Mouse (Mus musculus): ENCODE data around the gene Hypk. TPM values are rescaled to one million over a fixed set of nuclear protein-coding genes. Genes with fewer than 3 reads are reported as not detected.

Gene Hypk
- polyA plus RNA-seq, 1 experiment from 2014 or later, result 105 TPM

DNA sequence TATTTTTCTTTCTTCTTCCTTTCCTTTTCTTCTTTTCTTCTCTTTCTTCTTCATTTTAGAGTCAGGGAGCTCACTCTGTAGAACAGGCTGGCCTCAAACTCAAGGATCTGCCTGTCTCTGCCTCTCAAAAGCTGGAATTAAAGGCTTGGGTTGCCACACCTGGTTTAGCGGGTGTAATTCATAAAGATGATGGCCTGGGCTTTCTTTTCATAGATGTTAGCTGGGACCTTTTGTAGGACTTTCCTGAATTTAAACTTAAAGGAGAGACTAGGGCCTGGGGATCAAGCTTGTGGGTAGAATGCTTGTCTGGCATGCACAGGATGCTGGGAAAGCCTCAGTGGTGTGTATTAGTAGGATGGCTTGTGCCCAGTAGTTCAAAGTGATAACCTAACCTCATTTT is 8.9 kb upstream of the Hypk start, which contains the start of gene Ell3:
Gene Ell3 (minus strand): TSS at position 101 of the 400 bp plus-strand sequence.
- H3K4me2 ChIP-seq (ENCODE audit: low read depth, low read length), result no peak within 1 kb of the TSS
- peaks cover 9% of the 10 kb centered on the region; the same call in 1 of the 2 replicates for H3K4me1 ChIP-seq (ENCODE audit: control insufficient read depth, insufficient read depth, low read length)
- 95% methylated on average over 1 of the region's 1 CpGs for WGBS
- no peak within 1 kb of the TSS for H3K9ac ChIP-seq (replicated peaks; ENCODE audit: low read depth, low read length)
- H3K4me3 ChIP-seq (ENCODE audit: low read depth, low read length), result no peak within 1 kb of the TSS
- peaks cover under 1% of the 10 kb centered on the region; the same call in 1 of the 2 replicates for H3K36me3 ChIP-seq (ENCODE audit: control insufficient read depth, insufficient read depth, low read length)
- no peaks in the 10 kb centered on the region for H3K9me3 ChIP-seq (ENCODE audit: control insufficient read depth, low read length)
- ATAC-seq (ENCODE audit: low read depth), result no peak
- H3K27me3 ChIP-seq (ENCODE audit: control insufficient read depth, insufficient read depth, low read length), result peaks cover 13% of the 10 kb centered on the region
- no peak within 1 kb of the TSS for H3K27ac ChIP-seq (ENCODE audit: low read depth, low read length)

DNA sequence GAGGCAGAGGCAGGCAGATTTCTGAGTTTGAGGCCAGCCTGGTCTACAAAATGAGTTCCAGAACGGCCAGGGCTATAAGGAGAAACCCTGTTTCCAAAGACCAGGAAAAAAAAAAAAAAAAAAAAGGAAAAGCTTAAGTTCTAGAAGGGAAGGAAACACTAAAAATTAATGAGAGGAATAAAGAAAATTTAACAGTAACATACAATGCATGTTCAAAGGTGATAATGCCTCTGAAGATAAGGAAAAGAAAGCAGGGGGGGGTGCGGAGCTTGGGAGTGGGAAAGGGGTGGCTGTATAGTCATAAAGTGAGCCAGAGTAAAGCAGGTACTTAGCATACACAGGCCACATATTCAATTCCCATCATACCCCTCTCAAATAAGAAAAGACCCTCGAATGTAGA is 8.0 kb upstream of the Hypk start:
- 87% methylated on average over 3 of the region's 3 CpGs for WGBS

DNA sequence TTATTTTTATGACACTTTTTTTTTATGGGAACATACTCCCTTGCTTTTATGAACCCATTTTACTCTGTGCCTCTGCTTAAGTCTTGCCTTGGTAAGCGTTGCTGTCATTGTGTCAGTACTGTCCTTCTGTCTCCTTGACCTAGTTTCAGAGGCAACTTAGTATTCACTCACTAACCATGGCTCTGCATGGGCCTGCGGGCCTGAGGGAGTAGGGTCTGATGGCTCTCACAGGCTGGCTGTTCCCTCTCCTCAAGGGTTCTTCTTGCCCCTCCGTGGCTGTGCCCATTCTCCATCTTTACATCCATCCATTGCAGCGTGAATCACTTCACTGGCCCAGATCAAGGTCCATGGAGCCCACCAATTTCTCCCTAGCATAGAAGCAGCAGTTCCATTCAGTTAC is 6.6 kb upstream of the Hypk start:
- Histone ChIP-seq H3K4me3 (ENCODE audit: low read depth, low read length) (no peak overlapping the region), H3K27me3 (ENCODE audit: control insufficient read depth, insufficient read depth, low read length) (peaks cover 6% of the 10 kb centered on the region), H3K36me3 (ENCODE audit: control insufficient read depth, insufficient read depth, low read length) (no peaks in the 10 kb centered on the region), H3K4me1 (ENCODE audit: control insufficient read depth, insufficient read depth, low read length) (peaks cover 13% of the 10 kb centered on the region), H3K9ac (replicated peaks; ENCODE audit: low read depth, low read length) (no peak overlapping the region), H3K27ac (ENCODE audit: low read depth, low read length) (no peak overlapping the region), H3K4me2 (ENCODE audit: low read depth, low read length) (no peak overlapping the region), H3K9me3 (ENCODE audit: control insufficient read depth, low read length) (no peaks in the 10 kb centered on the region)
- ATAC-seq (ENCODE audit: low read depth), result no peak
- WGBS, result 82% methylated on average over 4 of the region's 4 CpGs

More for the DNA sequence above, 8.0 kb upstream of the Hypk start:
- no peak overlapping the region for H3K27ac ChIP-seq (ENCODE audit: low read depth, low read length)
- peaks cover 13% of the 10 kb centered on the region for H3K27me3 ChIP-seq (ENCODE audit: control insufficient read depth, insufficient read depth, low read length)
- H3K4me1 ChIP-seq (ENCODE audit: control insufficient read depth, insufficient read depth, low read length), result peaks cover 9% of the 10 kb centered on the region
- no peaks in the 10 kb centered on the region for H3K9me3 ChIP-seq (ENCODE audit: control insufficient read depth, low read length)
- H3K4me2 ChIP-seq (ENCODE audit: low read depth, low read length), result no peak overlapping the region
- H3K9ac ChIP-seq (replicated peaks; ENCODE audit: low read depth, low read length), result no peak overlapping the region
- no peak for ATAC-seq (ENCODE audit: low read depth)
- H3K36me3 ChIP-seq (ENCODE audit: control insufficient read depth, insufficient read depth, low read length), result no peaks in the 10 kb centered on the region
- H3K4me3 ChIP-seq (ENCODE audit: low read depth, low read length), result no peak overlapping the region

DNA sequence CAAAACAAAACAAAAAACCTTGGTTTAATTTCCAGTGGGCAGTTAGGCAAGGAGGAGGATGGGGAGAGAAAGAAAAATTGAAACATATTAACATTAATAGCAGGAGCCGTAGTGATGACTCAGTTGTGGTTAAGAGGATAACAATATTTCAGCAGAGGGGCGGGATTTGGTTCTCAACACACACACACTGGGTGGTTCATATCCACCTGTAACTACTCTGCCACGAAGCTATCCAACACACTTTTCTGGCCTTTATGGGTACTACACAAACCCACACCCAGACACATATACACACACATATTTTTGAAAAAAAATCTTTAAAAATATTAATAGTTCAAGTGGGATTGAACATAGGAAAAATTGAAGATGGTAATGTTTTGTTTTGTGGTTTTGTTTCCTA is 6.1 kb upstream of the Hypk start:
- H3K4me1 ChIP-seq (ENCODE audit: control insufficient read depth, insufficient read depth, low read length), result peaks cover 12% of the 10 kb centered on the region
- no peaks in the 10 kb centered on the region for H3K36me3 ChIP-seq (ENCODE audit: control insufficient read depth, insufficient read depth, low read length)
- ATAC-seq (ENCODE audit: low read depth), result no peak
- H3K27me3 ChIP-seq (ENCODE audit: control insufficient read depth, insufficient read depth, low read length), result peaks cover under 1% of the 10 kb centered on the region; the same call in 1 of the 2 replicates
- H3K9ac ChIP-seq (replicated peaks; ENCODE audit: low read depth, low read length), result no peak overlapping the region
- H3K27ac ChIP-seq (ENCODE audit: low read depth, low read length), result no peak overlapping the region
- H3K9me3 ChIP-seq (ENCODE audit: control insufficient read depth, low read length), result no peaks in the 10 kb centered on the region
- H3K4me2 ChIP-seq (ENCODE audit: low read depth, low read length), result no peak overlapping the region
- WGBS, result 89% methylated on average over 3 of the region's 3 CpGs
- H3K4me3 ChIP-seq (ENCODE audit: low read depth, low read length), result no peak overlapping the region

DNA sequence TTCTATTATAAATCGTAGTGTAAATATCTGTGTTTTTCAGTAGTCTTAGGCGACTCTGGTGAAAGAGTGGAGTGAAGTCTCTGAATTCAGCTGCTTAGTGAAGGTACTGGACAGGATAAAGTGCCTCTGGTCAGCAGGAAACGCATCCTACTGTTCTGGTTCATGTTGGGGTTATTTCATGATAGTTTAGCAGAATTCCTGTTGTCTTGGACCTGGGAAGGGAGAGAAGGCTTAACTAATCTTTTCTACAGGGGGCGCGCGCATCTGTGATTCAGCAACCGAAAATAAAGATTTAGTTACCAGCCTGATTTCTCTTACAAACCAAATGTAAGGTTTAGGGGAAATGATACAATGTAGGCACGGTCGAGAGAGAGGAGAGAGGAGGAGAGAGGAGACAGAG is 5.0 kb upstream of the Hypk start:
- WGBS, result 21% methylated on average over 9 of the region's 9 CpGs
- Histone ChIP-seq H3K9me3 (ENCODE audit: control insufficient read depth, low read length) (no peaks in the 10 kb centered on the region), H3K4me2 (ENCODE audit: low read depth, low read length) (peak overlapping the region; percentile 59), H3K36me3 (ENCODE audit: control insufficient read depth, insufficient read depth, low read length) (no peaks in the 10 kb centered on the region), H3K4me1 (ENCODE audit: control insufficient read depth, insufficient read depth, low read length) (peaks cover 8% of the 10 kb centered on the region), H3K9ac (replicated peaks; ENCODE audit: low read depth, low read length) (no peak overlapping the region), H3K27ac (ENCODE audit: low read depth, low read length) (peak overlapping the region; percentile 60; the same call in 1 of the 2 replicates), H3K4me3 (ENCODE audit: low read depth, low read length) (peak overlapping the region; percentile 88), H3K27me3 (ENCODE audit: control insufficient read depth, insufficient read depth, low read length) (no peaks in the 10 kb centered on the region)
- no peak for ATAC-seq (ENCODE audit: low read depth)

DNA sequence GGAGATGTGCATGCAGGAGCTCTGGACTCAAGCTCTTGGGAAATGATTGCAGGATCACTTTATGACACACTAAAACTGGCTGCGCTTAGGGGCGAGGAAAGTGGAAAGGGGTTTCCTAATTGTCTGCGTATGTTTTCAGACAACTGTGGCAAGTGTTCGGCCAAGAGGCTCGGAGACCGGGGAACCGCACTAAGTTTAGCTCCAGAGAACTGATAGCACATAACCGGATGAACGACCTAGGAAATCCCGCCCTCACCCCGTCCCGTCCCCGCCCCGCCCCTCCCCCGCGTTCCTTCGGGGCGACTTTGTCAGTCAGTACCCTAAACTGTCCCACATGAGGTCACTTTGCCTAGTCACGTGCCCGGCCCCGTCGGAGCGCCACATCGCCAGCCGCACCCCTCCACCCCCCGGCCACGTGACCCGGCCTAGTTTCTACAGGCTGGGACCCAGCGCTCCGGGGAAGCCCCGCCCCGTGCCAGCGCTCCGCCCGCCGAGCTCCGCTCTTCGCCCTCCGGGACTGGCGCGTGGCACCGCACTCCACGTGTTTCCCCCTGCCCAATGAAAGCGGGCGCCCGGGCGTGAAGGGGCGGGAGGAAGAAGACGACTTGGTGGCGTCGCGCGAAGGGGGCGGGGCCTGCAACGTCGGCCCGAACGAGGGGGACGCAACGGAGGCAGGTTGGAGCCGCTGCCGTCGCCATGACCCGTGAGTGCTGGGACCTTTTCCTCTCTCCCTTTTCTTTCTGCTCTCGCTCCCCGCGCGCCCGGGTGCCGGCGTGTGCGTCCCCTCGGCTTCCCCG is 4.2 kb upstream of the Hypk start, which contains the start of gene Serf2:
Gene Serf2 (plus strand): TSS at position 457 of the 797 bp plus-strand sequence.
- Histone ChIP-seq H3K9ac (replicated peaks; ENCODE audit: low read depth, low read length) (peak within 1 kb of the TSS; percentile 86), H3K4me3 (ENCODE audit: low read depth, low read length) (peak within 1 kb of the TSS; percentile 88), H3K27ac (ENCODE audit: low read depth, low read length) (peak within 1 kb of the TSS; percentile 95), H3K9me3 (ENCODE audit: control insufficient read depth, low read length) (no peaks in the 10 kb centered on the region), H3K27me3 (ENCODE audit: control insufficient read depth, insufficient read depth, low read length) (no peaks in the 10 kb centered on the region), H3K4me2 (ENCODE audit: low read depth, low read length) (peak within 1 kb of the TSS; percentile 92), H3K4me1 (ENCODE audit: control insufficient read depth, insufficient read depth, low read length) (peaks cover 8% of the 10 kb centered on the region), H3K36me3 (ENCODE audit: control insufficient read depth, insufficient read depth, low read length) (no peaks in the 10 kb centered on the region)
- under 1% methylated on average over 57 of the region's 74 CpGs for WGBS
- ATAC-seq (ENCODE audit: low read depth), result peak; percentile 99

DNA sequence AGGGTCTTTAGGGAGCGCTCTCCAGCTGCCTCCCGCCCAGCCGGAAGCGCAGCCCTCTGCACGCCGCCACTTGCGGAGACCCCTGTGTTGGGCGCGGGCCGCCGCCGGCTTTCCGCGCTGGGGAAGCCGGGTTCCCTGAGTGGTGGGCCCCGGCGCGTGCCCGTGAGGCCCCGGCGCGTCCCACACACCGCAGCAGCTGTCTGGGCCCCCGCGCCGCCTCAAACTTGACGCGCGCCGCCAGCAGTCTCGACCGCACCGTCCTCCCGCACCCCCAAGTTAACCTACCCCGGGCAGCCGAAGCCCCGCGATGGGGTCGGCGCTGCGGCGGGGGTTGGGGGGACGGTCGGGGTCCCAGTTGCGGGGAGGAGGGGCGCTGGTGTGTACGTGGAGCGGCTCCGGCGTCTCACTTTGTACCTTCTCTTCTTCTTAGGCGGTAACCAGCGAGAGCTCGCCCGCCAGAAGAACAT is 3.5 kb upstream of the Hypk start:
- Histone ChIP-seq H3K4me3 (ENCODE audit: low read depth, low read length) (peak overlapping the region; percentile 88), H3K9me3 (ENCODE audit: control insufficient read depth, low read length) (no peaks in the 10 kb centered on the region), H3K4me1 (ENCODE audit: control insufficient read depth, insufficient read depth, low read length) (peaks cover 8% of the 10 kb centered on the region), H3K27me3 (ENCODE audit: control insufficient read depth, insufficient read depth, low read length) (no peaks in the 10 kb centered on the region), H3K9ac (replicated peaks; ENCODE audit: low read depth, low read length) (peak overlapping the region; percentile 86), H3K36me3 (ENCODE audit: control insufficient read depth, insufficient read depth, low read length) (no peaks in the 10 kb centered on the region), H3K4me2 (ENCODE audit: low read depth, low read length) (peak overlapping the region; percentile 92), H3K27ac (ENCODE audit: low read depth, low read length) (peak overlapping the region; percentile 95)
- under 1% methylated on average over 47 of the region's 54 CpGs for WGBS
- peak; percentile 72 for ATAC-seq (ENCODE audit: low read depth)

DNA sequence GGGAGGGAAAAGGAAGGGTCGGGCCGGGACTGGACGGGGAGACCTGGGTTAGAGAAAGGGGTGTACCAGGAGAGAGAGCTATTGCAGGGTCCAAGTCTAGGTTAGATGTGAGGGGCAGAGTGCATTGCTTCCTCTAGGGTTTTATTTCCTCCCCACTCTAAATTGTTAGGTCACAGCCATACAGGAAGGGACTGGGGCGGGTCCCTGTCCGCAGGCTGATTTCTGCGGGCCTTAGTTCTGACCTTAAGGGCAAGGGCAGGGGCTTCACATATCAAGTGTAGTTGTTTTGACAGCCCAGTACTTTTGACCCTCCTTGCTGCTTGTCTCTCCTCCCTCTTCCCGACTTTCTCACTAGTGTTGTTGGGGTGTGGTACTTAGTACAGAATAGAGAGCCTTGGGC is 3.0 kb upstream of the Hypk start:
- no peaks in the 10 kb centered on the region for H3K27me3 ChIP-seq (ENCODE audit: control insufficient read depth, insufficient read depth, low read length)
- no peaks in the 10 kb centered on the region for H3K36me3 ChIP-seq (ENCODE audit: control insufficient read depth, insufficient read depth, low read length)
- WGBS, result 3% methylated on average over 7 of the region's 7 CpGs
- peaks cover 8% of the 10 kb centered on the region for H3K4me1 ChIP-seq (ENCODE audit: control insufficient read depth, insufficient read depth, low read length)
- no peaks in the 10 kb centered on the region for H3K9me3 ChIP-seq (ENCODE audit: control insufficient read depth, low read length)
- H3K27ac ChIP-seq (ENCODE audit: low read depth, low read length), result peak overlapping the region; percentile 95
- H3K4me3 ChIP-seq (ENCODE audit: low read depth, low read length), result peak overlapping the region; percentile 88
- ATAC-seq (ENCODE audit: low read depth), result no peak
- H3K4me2 ChIP-seq (ENCODE audit: low read depth, low read length), result peak overlapping the region; percentile 92
- peak overlapping the region; percentile 86 for H3K9ac ChIP-seq (replicated peaks; ENCODE audit: low read depth, low read length)

DNA sequence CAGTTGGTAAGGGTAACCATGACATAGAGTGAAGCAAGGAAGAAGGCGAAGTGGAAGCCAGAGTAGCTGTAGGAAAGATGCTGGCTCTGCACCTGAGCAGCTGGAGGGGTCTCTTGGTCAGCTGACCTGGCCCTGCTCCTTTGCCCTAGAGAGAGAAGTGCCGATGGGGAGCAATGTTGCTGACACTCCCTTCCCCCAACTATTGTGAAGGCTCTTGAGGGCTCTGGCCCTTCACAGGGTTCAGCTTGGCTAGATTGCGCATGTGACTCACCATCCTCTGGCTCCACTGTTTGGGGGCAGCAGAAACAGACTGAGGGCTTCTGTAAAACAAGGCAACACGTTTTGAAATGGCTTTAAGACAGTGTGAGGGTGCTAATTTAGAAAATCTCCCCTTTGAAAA is 729 bp upstream of the Hypk start:
- Histone ChIP-seq H3K36me3 (ENCODE audit: control insufficient read depth, insufficient read depth, low read length) (no peaks in the 10 kb centered on the region), H3K4me3 (ENCODE audit: low read depth, low read length) (no peak overlapping the region), H3K9ac (replicated peaks; ENCODE audit: low read depth, low read length) (no peak overlapping the region), H3K4me1 (ENCODE audit: control insufficient read depth, insufficient read depth, low read length) (peaks cover 12% of the 10 kb centered on the region), H3K4me2 (ENCODE audit: low read depth, low read length) (no peak overlapping the region), H3K9me3 (ENCODE audit: control insufficient read depth, low read length) (no peaks in the 10 kb centered on the region), H3K27me3 (ENCODE audit: control insufficient read depth, insufficient read depth, low read length) (no peaks in the 10 kb centered on the region), H3K27ac (ENCODE audit: low read depth, low read length) (no peak overlapping the region)
- no peak for ATAC-seq (ENCODE audit: low read depth)
- WGBS, result 91% methylated on average over 4 of the region's 4 CpGs

Data from neural tube, embryonic 14.5 days (tissue).